Mouse (Mus musculus) CD8-positive naive resting alpha-beta T cell, adult 2 months (primary cell): ENCODE results near the gene 1700001P01Rik.
"Not testable (repeated sequence)": the region's sequence is repeated elsewhere in the genome, so short reads cannot be mapped to it uniquely, and the experiment has no call there.

Experiments used
- DNase-seq, 2 experiments: peaks; one replicate each; pipeline ENCODE4 v3.0.0; 2022; ENCODE audit warnings: low read depth in 2 of 2, low spot score in 2 of 2

The 1700001P01Rik gene

DNA sequence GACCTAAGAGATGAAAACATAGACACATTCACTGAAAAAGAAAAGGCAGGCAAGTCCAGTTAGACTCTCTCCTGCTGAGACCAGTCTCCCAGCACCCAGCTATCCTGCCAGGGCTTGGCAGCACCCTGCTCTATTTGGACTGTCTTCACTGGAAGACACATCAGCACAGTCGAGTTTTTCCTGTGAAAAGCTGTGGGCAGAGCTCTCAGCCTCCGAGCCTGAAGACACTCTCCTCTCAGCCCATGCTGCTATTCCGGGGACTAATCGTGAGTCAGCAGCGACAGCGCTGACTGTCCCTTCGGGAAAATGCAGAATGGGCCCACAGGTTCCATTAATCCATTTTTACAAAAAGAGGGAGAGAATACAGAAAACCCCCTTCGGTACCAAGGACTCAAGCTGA, 22.4 kb downstream of the 1700001P01Rik start:
- no peak for DNase-seq

DNA sequence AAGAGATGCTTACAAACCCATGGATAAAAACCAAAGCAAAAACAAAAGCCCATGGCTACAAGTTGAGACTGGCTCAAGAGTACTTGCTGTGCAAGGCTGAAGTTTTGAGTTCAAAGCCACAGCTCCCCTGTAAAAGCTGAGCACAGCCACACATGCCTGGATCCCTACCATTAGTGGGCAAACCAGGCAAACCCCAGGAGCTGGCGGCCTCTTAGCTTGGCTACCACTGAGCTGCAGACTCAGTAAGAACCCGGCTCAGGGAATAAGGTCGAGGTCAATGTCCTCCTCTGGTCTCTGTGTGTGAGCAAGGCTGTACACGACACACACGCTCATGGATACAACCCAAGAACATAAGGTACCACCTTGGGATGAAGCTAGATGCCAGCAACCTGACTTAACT, 27.2 kb downstream of the 1700001P01Rik start:
- DNase-seq = no peak

DNA sequence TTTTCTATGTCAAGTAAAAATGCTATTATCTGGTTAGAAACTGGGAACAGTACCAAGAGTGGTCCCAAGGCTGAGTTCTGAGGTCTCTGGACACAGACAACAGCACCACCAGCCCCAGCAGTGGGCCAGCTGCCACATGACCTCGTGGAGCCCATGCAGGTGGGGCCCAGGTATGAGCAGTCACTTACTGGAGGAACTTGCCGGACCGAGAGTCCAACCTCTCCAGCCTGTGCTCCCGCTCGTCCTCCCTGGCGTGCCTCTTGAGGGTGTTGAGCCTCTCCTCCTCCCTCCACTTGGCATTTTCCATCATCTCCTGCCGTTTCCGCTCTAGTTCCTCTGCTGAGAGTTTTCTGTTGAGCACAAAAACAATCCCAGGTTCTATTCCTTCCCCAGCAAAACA, 27.9 kb downstream of the 1700001P01Rik start:
- DNase-seq = no peak

GRCm38 (mm10) chr11:97745331-97745721, 30.4 kb downstream of the 1700001P01Rik start:
- no peak for DNase-seq

DNA sequence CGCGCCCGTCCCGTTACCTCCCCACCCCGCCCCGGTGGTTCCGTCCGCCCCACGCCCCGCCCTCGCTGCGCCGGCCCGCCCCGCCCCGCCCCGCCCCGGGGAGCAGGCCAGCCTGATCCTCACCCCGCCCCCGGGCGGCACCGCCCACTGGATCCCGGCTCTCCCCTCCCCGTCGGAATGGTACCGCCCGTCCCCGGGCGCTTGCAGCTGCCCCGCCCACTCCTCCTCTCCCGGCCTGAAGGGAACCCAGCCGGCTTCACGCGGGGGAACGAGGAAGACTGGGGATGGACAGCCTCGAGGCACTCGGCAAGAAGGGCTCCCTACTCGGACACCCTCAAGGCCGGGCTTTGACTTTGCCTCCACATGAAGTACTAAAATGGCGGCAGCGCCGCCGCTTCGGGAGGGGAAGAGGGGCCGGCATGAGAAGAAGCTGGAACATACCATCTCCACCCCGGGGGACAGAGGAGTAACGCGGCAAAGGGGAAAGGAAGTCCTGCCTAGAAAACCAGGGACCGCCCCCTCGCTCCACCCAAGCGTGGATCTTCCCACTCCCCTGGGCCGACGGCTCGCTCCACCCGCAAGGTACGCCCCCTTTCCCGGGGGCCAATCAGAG, 30.9 kb downstream of the 1700001P01Rik start:
- DNase-seq = peak; percentile 92 to 96

GRCm38 (mm10) chr11:97744063-97744717, 31.5 kb downstream of the 1700001P01Rik start, which contains the start of gene Pip4k2b:
Pip4k2b (minus strand) TSS chr11:97744704.
- peak; percentile 27 for DNase-seq

GRCm38 (mm10) chr11:97743423-97743822, 32.3 kb downstream of the 1700001P01Rik start:
- no peak for DNase-seq

DNA sequence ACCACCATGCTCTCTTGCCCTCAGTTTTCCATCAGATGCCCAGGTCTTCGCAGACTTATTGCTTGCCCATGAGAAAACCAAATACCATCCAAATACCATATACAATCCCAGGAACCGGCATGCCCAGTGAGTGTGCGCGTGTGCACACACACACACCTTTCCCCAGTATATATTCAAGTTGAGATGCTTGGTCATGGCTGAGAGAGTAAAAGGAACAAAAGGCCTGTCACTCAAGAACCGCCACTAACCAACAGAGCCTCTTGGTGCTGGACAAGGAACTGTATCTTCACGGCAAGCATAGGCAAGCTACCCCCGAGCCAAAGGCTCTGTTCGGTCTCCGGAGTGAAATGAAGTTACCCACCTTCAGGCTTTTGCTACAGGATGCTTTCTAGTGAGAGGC, 33.1 kb downstream of the 1700001P01Rik start:
- no peak for DNase-seq

GRCm38 (mm10) chr11:97742157-97742556, 33.6 kb downstream of the 1700001P01Rik start:
- no peak for DNase-seq

DNA sequence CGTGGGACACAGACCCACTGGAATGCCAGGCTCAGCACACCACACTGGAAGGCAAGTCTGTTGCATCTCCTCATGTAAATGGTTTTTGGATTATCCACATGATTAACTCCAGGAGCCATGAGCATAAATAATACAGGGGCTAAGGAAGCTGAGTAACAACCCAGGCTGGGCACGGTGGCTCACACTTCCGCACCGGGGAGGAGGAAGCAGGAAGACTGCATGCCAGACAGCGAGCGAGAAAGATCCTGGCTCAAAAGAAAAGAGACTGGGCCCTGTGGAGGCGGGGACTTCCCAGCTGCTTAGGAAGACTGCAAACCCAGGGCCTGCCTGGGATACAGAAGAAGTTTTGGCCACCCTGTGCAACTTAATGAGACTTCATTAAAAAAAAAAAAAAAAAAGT, 35.5 kb downstream of the 1700001P01Rik start:
- no peak for DNase-seq

DNA sequence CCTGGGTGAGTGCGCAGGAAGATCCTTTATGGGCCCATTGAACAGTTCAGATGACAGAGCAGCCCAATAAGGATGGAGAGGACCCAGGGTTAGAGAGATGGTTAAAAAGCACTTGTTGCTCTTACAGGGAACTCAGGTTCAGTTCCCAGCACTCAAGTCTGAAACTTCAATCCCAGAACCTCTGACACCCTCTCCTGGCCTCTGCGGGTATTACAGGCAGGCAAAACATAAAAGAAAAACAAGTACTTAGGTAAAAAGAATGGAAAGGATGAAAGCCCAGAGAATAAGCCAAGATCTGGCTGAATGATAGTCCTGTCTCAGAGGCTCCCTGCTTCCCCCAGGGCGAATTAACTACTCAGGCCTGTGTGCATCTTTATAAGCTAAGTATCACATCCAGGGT, 36.6 kb downstream of the 1700001P01Rik start:
- no peak for DNase-seq

GRCm38 (mm10) chr11:97738703-97739102, 37.0 kb downstream of the 1700001P01Rik start:
- DNase-seq = no peak

- no peak for DNase-seq
Measured at GRCm38 (mm10) chr11:97737600-97737999, 38.1 kb downstream of the 1700001P01Rik start.

GRCm38 (mm10) chr11:97736645-97737044, 39.1 kb downstream of the 1700001P01Rik start:
- no peak for DNase-seq

DNA sequence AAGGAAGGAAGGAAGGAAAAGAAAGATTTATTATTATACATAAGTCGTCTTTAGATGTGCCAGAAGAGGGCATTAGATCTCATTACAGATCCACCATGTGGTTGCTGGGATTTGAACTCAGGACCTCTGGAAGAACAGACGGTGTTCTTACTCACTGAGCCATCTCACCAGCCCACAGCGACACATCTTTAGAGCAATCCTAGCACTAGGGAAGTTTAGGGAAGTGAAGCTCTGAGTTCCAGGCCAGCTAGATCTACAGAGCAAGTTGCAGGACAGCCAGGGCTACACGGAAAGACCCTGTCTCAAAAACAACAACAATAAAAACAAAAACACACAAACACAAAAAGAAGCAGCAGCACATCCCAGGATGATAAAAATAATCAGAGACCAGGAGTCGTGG, 40.9 kb downstream of the 1700001P01Rik start:
- not testable (repeated sequence) for DNase-seq

- DNase-seq = no peak
Measured at GRCm38 (mm10) chr11:97733689-97734088, 42.0 kb downstream of the 1700001P01Rik start.

DNA sequence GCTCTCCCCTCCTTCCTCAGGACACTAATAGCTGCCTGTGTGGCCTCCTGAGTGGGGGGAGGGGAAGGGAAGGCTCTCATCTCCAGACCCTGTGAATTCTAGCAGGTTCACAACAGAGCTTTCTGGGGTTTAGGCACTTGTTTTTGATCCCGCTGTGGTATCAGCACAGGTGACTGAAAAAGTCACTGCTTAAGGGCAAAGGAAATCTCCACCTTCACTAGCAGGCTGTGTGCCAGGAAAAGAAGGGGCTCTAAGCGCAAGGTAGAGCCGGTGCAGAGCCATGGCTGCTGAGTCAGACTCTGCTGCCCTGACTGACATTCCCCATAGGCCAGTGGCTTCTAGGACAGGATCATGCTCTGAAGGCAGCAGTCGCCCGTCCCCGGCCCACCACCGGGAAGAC, 47.0 kb downstream of the 1700001P01Rik start:
- peak in 1 of 2 experiments; percentile 14 for DNase-seq

- peak in 1 of 2 experiments; percentile 57 for DNase-seq
Measured at GRCm38 (mm10) chr11:97728311-97728710, 47.4 kb downstream of the 1700001P01Rik start.

- DNase-seq = no peak
Measured at GRCm38 (mm10) chr11:97723709-97724108, 52.0 kb downstream of the 1700001P01Rik start.
